Mouse (Mus musculus): ENCODE results near the gene Kcns3. TPM values are rescaled to one million over a fixed set of nuclear protein-coding genes. Genes with fewer than 3 reads are reported as not detected.
"Not testable (repeated sequence)": the region's sequence is repeated elsewhere in the genome, so short reads cannot be mapped to it uniquely, and the experiment has no call there.

The Kcns3 gene
- total RNA-seq, 1 experiment from 2014 or later, result not detected

DNA sequence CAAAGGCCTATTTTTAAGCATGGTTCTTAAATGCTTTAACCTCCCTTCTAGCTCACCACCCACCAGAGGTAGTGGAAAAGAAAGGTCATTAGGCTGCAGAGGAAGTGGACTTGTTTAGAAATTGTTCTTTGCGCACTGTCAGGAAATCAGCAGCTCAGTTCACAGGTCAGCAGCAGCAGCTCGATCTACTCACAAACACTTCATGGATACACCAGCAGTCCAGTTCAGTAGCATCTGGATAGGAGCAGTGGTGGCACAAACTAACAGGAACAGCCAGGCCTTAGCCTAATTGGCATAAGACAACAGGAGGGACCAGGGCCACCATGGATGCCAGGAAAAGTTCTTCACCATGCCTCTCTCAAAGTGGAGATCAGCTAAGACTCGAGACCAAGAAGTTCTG, 49.3 kb downstream of the Kcns3 start:
- ATAC-seq (replicated peaks; ENCODE audit: insufficient number of reproducible peaks, low FRiP score, low TSS enrichment, poor library complexity, severe bottlenecking), result no peak

DNA sequence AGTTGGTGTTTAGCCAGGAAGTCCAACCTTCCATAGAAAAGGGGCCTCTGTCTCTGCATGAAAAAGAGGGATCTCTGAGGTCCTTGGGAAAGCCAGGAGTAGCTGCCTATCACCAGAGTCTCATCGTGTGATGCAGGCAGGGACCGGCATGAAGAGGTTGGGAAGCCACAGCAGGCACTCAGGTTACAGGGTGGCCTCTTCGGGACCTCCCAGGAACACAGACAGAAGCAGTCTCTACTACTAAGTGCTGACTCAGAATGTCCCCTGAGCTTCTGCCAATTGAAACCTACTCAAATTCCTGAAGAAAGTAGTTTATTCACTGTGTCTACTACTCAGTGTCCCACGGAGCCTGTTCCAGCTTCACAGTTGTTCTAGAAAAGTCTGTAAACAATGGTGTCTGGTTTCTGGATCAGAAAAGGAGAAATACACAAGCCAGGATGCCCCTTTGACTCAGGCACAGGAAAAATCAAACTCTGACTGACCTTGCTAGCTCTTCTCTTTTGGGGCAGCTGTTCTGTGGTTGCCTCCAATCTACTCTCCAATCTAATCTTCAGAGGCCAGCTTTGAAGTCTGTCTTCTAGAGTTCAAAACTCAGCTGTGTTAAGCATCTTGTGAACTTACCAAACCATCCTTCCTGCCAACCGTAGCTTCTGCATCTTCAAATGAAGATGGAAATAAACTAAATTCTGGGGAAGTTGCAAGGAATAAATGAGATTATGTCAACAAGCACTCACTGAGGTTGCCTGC, 62.1 kb downstream of the Kcns3 start:
- no peak for ATAC-seq (replicated peaks; ENCODE audit: insufficient number of reproducible peaks, low FRiP score, low TSS enrichment, poor library complexity, severe bottlenecking)

DNA sequence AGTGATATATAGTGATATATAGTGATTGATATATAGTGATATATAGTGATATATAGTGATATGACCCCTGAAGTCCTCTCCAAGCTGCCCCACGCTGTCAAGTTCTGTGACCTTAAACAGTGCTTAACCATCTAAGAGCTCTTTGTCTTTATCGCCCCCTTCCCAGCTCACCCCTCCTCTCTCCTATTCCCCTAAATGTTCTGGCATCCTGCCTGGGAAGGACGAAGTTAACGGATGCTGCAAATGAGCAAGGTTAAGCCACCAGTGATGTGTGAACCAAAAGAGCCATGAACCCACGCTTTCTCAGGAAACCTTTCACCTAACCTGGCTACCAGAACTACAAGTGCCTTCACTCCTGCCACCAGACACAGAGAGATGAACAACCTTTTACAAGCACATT, 64.0 kb downstream of the Kcns3 start:
- no peak for ATAC-seq (replicated peaks; ENCODE audit: insufficient number of reproducible peaks, low FRiP score, low TSS enrichment, poor library complexity, severe bottlenecking)

DNA sequence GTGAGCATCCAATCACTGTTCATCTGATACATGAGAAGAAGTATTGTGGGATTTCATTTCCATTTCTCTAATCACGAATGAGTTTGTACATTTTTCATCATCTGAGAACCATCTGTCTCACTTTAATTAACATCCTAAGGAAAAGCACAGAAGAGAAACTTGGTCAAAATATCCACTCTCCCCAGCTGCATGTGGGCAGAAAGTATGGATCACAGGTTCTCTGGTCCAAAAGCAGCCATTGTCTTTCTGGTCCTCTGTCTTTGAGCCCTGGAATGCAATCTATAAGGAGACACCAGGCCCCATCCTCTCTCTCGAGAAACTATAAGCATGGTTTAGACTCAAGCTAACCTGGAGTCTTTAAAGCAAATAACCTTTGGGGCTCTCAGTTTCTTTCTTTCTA, 79.8 kb downstream of the Kcns3 start:
- no peak for ATAC-seq (replicated peaks; ENCODE audit: insufficient number of reproducible peaks, low FRiP score, low TSS enrichment, poor library complexity, severe bottlenecking)

DNA sequence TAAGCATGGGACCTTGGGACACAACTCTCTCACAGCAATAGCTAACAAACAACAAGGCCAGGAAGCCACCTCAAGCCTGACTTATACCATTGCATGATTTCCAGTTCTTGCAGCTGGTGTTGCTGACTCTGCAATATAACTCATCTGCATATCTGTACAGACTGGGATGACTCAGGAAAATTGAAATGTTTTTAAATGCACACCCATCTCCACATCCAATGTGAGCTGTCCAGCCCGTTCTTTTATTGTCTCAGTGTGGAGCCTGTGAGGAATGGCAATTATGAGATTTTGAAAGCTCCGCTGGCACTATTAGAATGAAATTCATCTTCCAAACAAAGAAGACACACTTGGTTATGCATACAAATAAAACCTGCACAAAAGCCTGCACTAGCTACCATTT, 84.0 kb downstream of the Kcns3 start:
- no peak for ATAC-seq (replicated peaks; ENCODE audit: insufficient number of reproducible peaks, low FRiP score, low TSS enrichment, poor library complexity, severe bottlenecking)

DNA sequence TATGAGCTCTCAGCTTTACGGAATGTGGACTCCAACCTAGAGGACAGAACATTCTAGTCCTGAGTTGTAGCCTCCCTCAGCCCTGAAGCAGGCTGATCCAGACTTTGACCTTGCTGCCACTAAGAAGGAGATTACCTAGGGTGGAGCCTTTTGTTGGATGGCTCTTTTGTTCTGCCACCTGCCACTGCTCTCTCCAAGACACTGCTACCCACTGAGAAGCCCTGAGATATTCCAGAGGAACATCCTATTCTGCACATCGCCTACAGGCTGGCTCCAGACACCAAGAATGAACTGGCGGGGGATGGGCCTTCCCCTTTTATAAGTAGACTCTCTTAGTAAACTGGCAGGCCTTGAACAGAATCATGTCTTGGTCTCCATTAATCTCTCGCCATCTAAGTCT, 98.2 kb downstream of the Kcns3 start:
- ATAC-seq (replicated peaks; ENCODE audit: insufficient number of reproducible peaks, low FRiP score, low TSS enrichment, poor library complexity, severe bottlenecking), result not testable (repeated sequence)

DNA sequence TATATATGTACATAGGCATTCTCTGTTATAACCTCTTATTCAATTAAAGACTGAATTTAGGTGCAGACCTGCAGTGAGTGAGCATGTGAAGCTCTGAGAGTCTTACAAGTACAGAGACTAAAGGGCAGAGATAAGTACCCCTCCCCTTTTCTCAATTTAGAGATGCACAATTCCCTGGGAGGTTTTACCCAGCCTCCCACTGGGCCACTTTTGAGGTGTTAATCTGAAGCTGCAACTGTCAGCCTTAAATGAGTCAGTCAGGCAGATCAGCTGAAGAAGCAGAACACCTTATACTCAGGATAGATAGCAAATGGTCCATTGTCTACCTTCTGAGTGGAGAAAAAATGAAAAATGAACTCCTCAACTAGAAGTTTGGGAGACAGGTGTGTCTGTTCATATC, 109.0 kb downstream of the Kcns3 start:
- no peak for ATAC-seq (replicated peaks; ENCODE audit: insufficient number of reproducible peaks, low FRiP score, low TSS enrichment, poor library complexity, severe bottlenecking)

Other genes starting within 250 kb of the Kcns3 start
- gene Msgn1, start 57.9 kb upstream of the Kcns3 start, total RNA-seq (2017), result 4.5 to 5.4 TPM in 2 of 3 replicates, not detected in the other
- 2.5 to 4.9 TPM (median 3.6 TPM) in 3 replicates for gene Gen1, start 114.7 kb upstream of the Kcns3 start, total RNA-seq (2017)
- 335 to 352 TPM (median 349 TPM) in 3 replicates for gene Smc6, start 114.8 kb upstream of the Kcns3 start, total RNA-seq (2017)

Data from monocyte, adult 5-6 weeks (primary cell).